Mouse (Mus musculus): ENCODE measurements at regions not wholly inside any gene's neighbourhood (a gene's known extent, or its start where the extent isn't known, plus 50 kb on each side); places are given as distances from the start of the nearest gene placed in this dataset.
A peak's percentile ranks its signal among the peaks of the same experiment; 100 is the strongest.
"Not testable (repeated sequence)": the region's sequence is repeated elsewhere in the genome, so short reads cannot be mapped to it uniquely, and the experiment has no call there.

GRCm38 (mm10) chr6:67954570-67954969 lies 419.0 kb upstream of the Tacstd2 start:
- not testable (repeated sequence) for DNase-seq (ENCODE audit: low spot score in 2 of 2)

- DNase-seq (ENCODE audit: low spot score in 2 of 2): not testable (repeated sequence)
These were observed 395.9 kb upstream of the Tacstd2 start for GRCm38 (mm10) chr6:67931499-67931898.

- DNase-seq (ENCODE audit: low spot score in 2 of 2): no peak
These were observed 386.9 kb upstream of the Tacstd2 start for GRCm38 (mm10) chr6:67922537-67922936.

- peak in 1 of 2 experiments; percentile 4 for DNase-seq (ENCODE audit: low spot score in 2 of 2)
These were observed 378.3 kb upstream of the Tacstd2 start for GRCm38 (mm10) chr6:67913903-67914302.

- DNase-seq (ENCODE audit: low spot score in 2 of 2): no peak
These were observed 377.7 kb upstream of the Tacstd2 start for GRCm38 (mm10) chr6:67913309-67913708.

GRCm38 (mm10) chr6:67896495-67896894 lies 360.9 kb upstream of the Tacstd2 start:
- DNase-seq (ENCODE audit: low spot score in 2 of 2): no peak

GRCm38 (mm10) chr6:67895858-67896257 lies 360.3 kb upstream of the Tacstd2 start:
- DNase-seq (ENCODE audit: low spot score in 2 of 2): no peak

- no peak for DNase-seq (ENCODE audit: low spot score in 2 of 2)
These were observed 352.0 kb upstream of the Tacstd2 start for GRCm38 (mm10) chr6:67887586-67887985.

GRCm38 (mm10) chr6:67884893-67885292 lies 349.3 kb upstream of the Tacstd2 start:
- no peak for DNase-seq (ENCODE audit: low spot score in 2 of 2)

- not testable (repeated sequence) for DNase-seq (ENCODE audit: low spot score in 2 of 2)
These were observed 345.9 kb upstream of the Tacstd2 start for GRCm38 (mm10) chr6:67881476-67881875.

- not testable (repeated sequence) for DNase-seq (ENCODE audit: low spot score in 2 of 2)
These were observed 322.3 kb upstream of the Tacstd2 start for GRCm38 (mm10) chr6:67857945-67858344.

- not testable (repeated sequence) for DNase-seq (ENCODE audit: low spot score in 2 of 2)
These were observed 303.9 kb upstream of the Tacstd2 start for GRCm38 (mm10) chr6:67839486-67839885.

- not testable (repeated sequence) for DNase-seq (ENCODE audit: low spot score in 2 of 2)
These were observed 276.9 kb upstream of the Tacstd2 start for GRCm38 (mm10) chr6:67812478-67812877.

GRCm38 (mm10) chr6:67791393-67791792 lies 255.8 kb upstream of the Tacstd2 start:
- no peak for DNase-seq (ENCODE audit: low spot score in 2 of 2)

GRCm38 (mm10) chr6:67790742-67791141 lies 255.1 kb upstream of the Tacstd2 start:
- no peak for DNase-seq (ENCODE audit: low spot score in 2 of 2)

- no peak for DNase-seq (ENCODE audit: low spot score in 2 of 2)
These were observed 251.6 kb upstream of the Tacstd2 start for GRCm38 (mm10) chr6:67787091-67787765.

- DNase-seq (ENCODE audit: low spot score in 2 of 2): no peak
These were observed 243.3 kb upstream of the Tacstd2 start for GRCm38 (mm10) chr6:67778883-67779282.

GRCm38 (mm10) chr6:67754102-67754501 lies 218.5 kb upstream of the Tacstd2 start:
- DNase-seq (ENCODE audit: low spot score in 2 of 2): not testable (repeated sequence)

- no peak for DNase-seq (ENCODE audit: low spot score in 2 of 2)
These were observed 190.0 kb upstream of the Tacstd2 start for GRCm38 (mm10) chr6:67725611-67726010.

GRCm38 (mm10) chr6:67698952-67699351 lies 163.4 kb upstream of the Tacstd2 start:
- peak in 1 of 2 experiments; percentile 3 for DNase-seq (ENCODE audit: low spot score in 2 of 2)

- DNase-seq (ENCODE audit: low spot score in 2 of 2): not testable (repeated sequence)
These were observed 155.4 kb upstream of the Tacstd2 start for GRCm38 (mm10) chr6:67690997-67691396.

GRCm38 (mm10) chr6:67683105-67683504 lies 147.5 kb upstream of the Tacstd2 start:
- DNase-seq (ENCODE audit: low spot score in 2 of 2): not testable (repeated sequence)

- not testable (repeated sequence) for DNase-seq (ENCODE audit: low spot score in 2 of 2)
These were observed 146.0 kb upstream of the Tacstd2 start for GRCm38 (mm10) chr6:67681641-67682040.

- not testable (repeated sequence) for DNase-seq (ENCODE audit: low spot score in 2 of 2)
These were observed 143.5 kb upstream of the Tacstd2 start for GRCm38 (mm10) chr6:67679106-67679505.
